Mouse (Mus musculus) myocyte (in vitro differentiated cells): ENCODE measurements around the gene Dgkd. TPM values are rescaled to one million over a fixed set of nuclear protein-coding genes. Genes with fewer than 3 reads are reported as not detected.

Source experiments
- H3K27me3 ChIP-seq: one replicate; pipeline ENCODE4 v1.6.1; 2011; ENCODE audit not compliant: control insufficient read depth, insufficient read depth, insufficient read length
- H3K36me3 ChIP-seq: one replicate; pipeline ENCODE4 v1.6.1; 2011; ENCODE audit not compliant: control insufficient read depth, insufficient read depth
- H3K4me2 ChIP-seq: one replicate; pipeline ENCODE4 v1.6.1; 2011; ENCODE audit warnings: low read depth, control low read depth
- H3K4me3 ChIP-seq: one replicate; pipeline ENCODE4 v1.5.1; 2011; ENCODE audit warnings: mild to moderate bottlenecking, control low read depth, moderate library complexity
- H3K79me2 ChIP-seq: one replicate; pipeline ENCODE4 v1.6.1; 2011; ENCODE audit not compliant: control insufficient read depth, insufficient read depth
- H3ac ChIP-seq: one replicate; pipeline ENCODE4 v1.6.1; 2011; ENCODE audit not compliant: control insufficient read depth, insufficient read length
- CEBPB ChIP-seq: IDR thresholded peaks from 2 replicates; pipeline ENCODE4 v1.6.1; 2011; ENCODE audit warnings: mild to moderate bottlenecking, moderate library complexity; ENCODE audit not compliant: poor library complexity, insufficient read depth, severe bottlenecking
- E2F4 ChIP-seq: IDR thresholded peaks from one replicate; pipeline ENCODE4 v1.6.1; 2011; ENCODE audit warnings: mild to moderate bottlenecking, control low read depth, moderate library complexity; ENCODE audit not compliant: insufficient read depth
- MAX ChIP-seq: IDR thresholded peaks from one replicate; pipeline ENCODE4 v1.6.1; 2011; ENCODE audit warnings: low read depth, mild to moderate bottlenecking, control low read depth
- MYOD1 ChIP-seq, 3 experiments: IDR thresholded peaks; one replicate each; pipeline ENCODE4 v1.6.1; 2011; ENCODE audit warnings: control low read depth in 2 of 3, low read depth in 2 of 3, mild to moderate bottlenecking in 2 of 3, moderate library complexity in 1 of 3; ENCODE audit not compliant: insufficient read length in 2 of 3, control insufficient read depth in 1 of 3
- MYOG ChIP-seq, 3 experiments: IDR thresholded peaks; one replicate each; pipeline ENCODE4 v1.6.1; 2011; ENCODE audit warnings: control low read depth in 2 of 3, low read depth in 2 of 3, mild to moderate bottlenecking in 2 of 3; ENCODE audit not compliant: insufficient read length in 2 of 3, control insufficient read depth in 1 of 3, insufficient read depth in 1 of 3
- POLR2A ChIP-seq: IDR thresholded peaks from one replicate; pipeline ENCODE4 v1.6.1; 2011; ENCODE audit warnings: low read depth, mild to moderate bottlenecking, control low read depth, moderate library complexity; ENCODE audit not compliant: insufficient read length
- POLR2AphosphoS2 ChIP-seq: IDR thresholded peaks from one replicate; pipeline ENCODE4 v1.6.1; 2011; ENCODE audit warnings: low read depth, control low read depth; ENCODE audit not compliant: insufficient read length
- REST ChIP-seq: IDR thresholded peaks from one replicate; pipeline ENCODE4 v1.6.1; 2011; ENCODE audit warnings: mild to moderate bottlenecking, control low read depth, moderate library complexity; ENCODE audit not compliant: insufficient read depth, insufficient read length
- SRF ChIP-seq: IDR thresholded peaks from one replicate; pipeline ENCODE4 v1.6.1; 2011; ENCODE audit warnings: low read depth; ENCODE audit not compliant: control insufficient read depth, insufficient read length
- TCF12 ChIP-seq: IDR thresholded peaks from one replicate; pipeline ENCODE4 v1.6.1; 2011; ENCODE audit warnings: mild to moderate bottlenecking, control low read depth; ENCODE audit not compliant: poor library complexity, insufficient read depth, severe bottlenecking
- TCF3 ChIP-seq: IDR thresholded peaks from one replicate; pipeline ENCODE4 v1.6.1; 2011; ENCODE audit warnings: low read depth, control low read depth; ENCODE audit not compliant: insufficient read length
- USF1 ChIP-seq: IDR thresholded peaks from one replicate; pipeline ENCODE4 v1.6.1; 2011; ENCODE audit warnings: low read depth, mild to moderate bottlenecking, control low read depth, moderate library complexity
- polyA plus RNA-seq: library from polyadenylated mRNA; unstranded; fragments of >200 nt; fragmentation: generic; extraction: Trizol; gene quantifications from one replicate; pipeline ENCODE4 v1.2.1, GENCODE M21; 2012; ENCODE audit warnings: missing spikeins

Gene Dgkd
- polyA plus RNA-seq, 1 experiment = 59.3 TPM

GRCm38 (mm10) chr1:87854411-87854810 is 1.3 kb downstream of the Dgkd start:
- peak overlapping the region; percentile 91 for H3K4me2 ChIP-seq
- H3ac ChIP-seq = peak overlapping the region; percentile 88
- peak overlapping the region; percentile 84 for H3K4me3 ChIP-seq
- TF ChIP-seq POLR2AphosphoS2 = no peak
- no peak for TF ChIP-seq POLR2A
- TF ChIP-seq MAX = no peak
- TF ChIP-seq CEBPB = no peak
- no peak for TF ChIP-seq TCF12
- no peak for TF ChIP-seq TCF3
- TF ChIP-seq MYOD1 (IDR thresholded peaks at IDR 0.05; ENCODE audit: control insufficient read depth in 1 of 3, insufficient read length in 2 of 3, low read depth in 2 of 3) = peak in 1 of 3 experiments; percentile 26
- no peak for TF ChIP-seq USF1
- peak in 2 of 3 experiments; percentile 22 to 61 for TF ChIP-seq MYOG (IDR thresholded peaks at IDR 0.05; ENCODE audit: control insufficient read depth in 1 of 3, insufficient read depth in 1 of 3, insufficient read length in 2 of 3, low read depth in 2 of 3)
- no peak for TF ChIP-seq E2F4
- H3K36me3 ChIP-seq = no peaks in the 10 kb centered on the region
- peaks cover 54% of the 10 kb centered on the region for H3K79me2 ChIP-seq
- no peaks in the 10 kb centered on the region for H3K27me3 ChIP-seq

- Histone ChIP-seq H3K4me2 (peak overlapping the region; percentile 91), H3ac (peak overlapping the region; percentile 88), H3K27me3 (no peaks in the 10 kb centered on the region), H3K36me3 (no peaks in the 10 kb centered on the region), H3K79me2 (peaks cover 59% of the 10 kb centered on the region), H3K4me3 (peak overlapping the region; percentile 84)
- TF ChIP-seq CEBPB = no peak
- TF ChIP-seq SRF = no peak
- TF ChIP-seq POLR2A = no peak
Measured at GRCm38 (mm10) chr1:87854851-87855251, 1.8 kb downstream of the Dgkd start.

- Histone ChIP-seq H3K79me2 (peaks cover 65% of the 10 kb centered on the region), H3K4me3 (peak overlapping the region; percentile 84), H3K27me3 (no peaks in the 10 kb centered on the region), H3K36me3 (no peaks in the 10 kb centered on the region), H3ac (no peak overlapping the region), H3K4me2 (peak overlapping the region; percentile 91)
- TF ChIP-seq E2F4 = no peak
- no peak for TF ChIP-seq REST
- no peak for TF ChIP-seq POLR2A
- TF ChIP-seq POLR2AphosphoS2 = no peak
- TF ChIP-seq MAX = no peak
- TF ChIP-seq TCF12 = no peak
- no peak for TF ChIP-seq SRF
- TF ChIP-seq USF1 = no peak
- no peak for TF ChIP-seq CEBPB
- TF ChIP-seq MYOG (IDR thresholded peaks at IDR 0.05; ENCODE audit: control insufficient read depth in 1 of 3, insufficient read depth in 1 of 3, insufficient read length in 2 of 3, low read depth in 2 of 3) = no peak
- no peak for TF ChIP-seq TCF3
- no peak for TF ChIP-seq MYOD1 (IDR thresholded peaks at IDR 0.05; ENCODE audit: control insufficient read depth in 1 of 3, insufficient read length in 2 of 3, low read depth in 2 of 3)
Measured at GRCm38 (mm10) chr1:87855522-87855921, 2.4 kb downstream of the Dgkd start.

- no peaks in the 10 kb centered on the region for H3K36me3 ChIP-seq
- TF ChIP-seq CEBPB = peak; percentile 68; the same call in 1 of the 2 replicates
- no peak for TF ChIP-seq POLR2A
- TF ChIP-seq TCF3 = no peak
- no peak overlapping the region for H3K4me3 ChIP-seq
- no peak overlapping the region for H3ac ChIP-seq
- H3K27me3 ChIP-seq = no peaks in the 10 kb centered on the region
- peaks cover 78% of the 10 kb centered on the region for H3K79me2 ChIP-seq
- peak overlapping the region; percentile 39 for H3K4me2 ChIP-seq
Measured at GRCm38 (mm10) chr1:87856823-87857222, 3.7 kb downstream of the Dgkd start.

GRCm38 (mm10) chr1:87858031-87858430 is 4.9 kb downstream of the Dgkd start:
- H3K4me3 ChIP-seq = no peak overlapping the region
- no peak overlapping the region for H3K4me2 ChIP-seq
- H3K36me3 ChIP-seq = no peaks in the 10 kb centered on the region
- H3K27me3 ChIP-seq = no peaks in the 10 kb centered on the region
- peaks cover 91% of the 10 kb centered on the region for H3K79me2 ChIP-seq
- TF ChIP-seq REST (no peak), POLR2AphosphoS2 (no peak), MAX (no peak), E2F4 (no peak), MYOG (IDR thresholded peaks at IDR 0.05; ENCODE audit: control insufficient read depth in 1 of 3, insufficient read depth in 1 of 3, insufficient read length in 2 of 3, low read depth in 2 of 3) (no peak), TCF12 (no peak), MYOD1 (IDR thresholded peaks at IDR 0.05; ENCODE audit: control insufficient read depth in 1 of 3, insufficient read length in 2 of 3, low read depth in 2 of 3) (no peak), POLR2A (no peak), SRF (no peak), TCF3 (no peak)
- H3ac ChIP-seq = no peak overlapping the region
